Mouse (Mus musculus) megakaryocyte progenitor cell, adult 5-6 weeks (primary cell): Measurements from ENCODE around the gene Cpsf6. TPM values are rescaled to one million over a fixed set of nuclear protein-coding genes. Genes with fewer than 3 reads are reported as not detected.

Experiments used
- ATAC-seq: replicated peaks from 2 replicates; pipeline ENCODE4 v1.8.0; 2016; ENCODE audit warnings: mild to moderate bottlenecking, moderate TSS enrichment, inconsistent platforms; ENCODE audit not compliant: poor library complexity
- total RNA-seq, 2 experiments: library from RNA; stranded (forward) in 1 of 2; stranded (reverse) in 1 of 2; fragments of 157-497, 149-512 nt in 1 of 2; fragments of 200-1000 nt in 1 of 2; gene quantifications; 2 replicates each; pipeline versions ENCODE4 v1.2.3 to v1.2.4; 2015 to 2017

The Cpsf6 gene
- 103 and 107 TPM in 2 replicates for total RNA-seq (2015)
- total RNA-seq (2017): 108 and 138 TPM in 2 replicates

GRCm38 (mm10) chr10:117379908-117380307 lies at the start of gene Cpsf6:
TSS of gene Cpsf6 (minus strand) at chr10:117380015.
- no peak for ATAC-seq

DNA sequence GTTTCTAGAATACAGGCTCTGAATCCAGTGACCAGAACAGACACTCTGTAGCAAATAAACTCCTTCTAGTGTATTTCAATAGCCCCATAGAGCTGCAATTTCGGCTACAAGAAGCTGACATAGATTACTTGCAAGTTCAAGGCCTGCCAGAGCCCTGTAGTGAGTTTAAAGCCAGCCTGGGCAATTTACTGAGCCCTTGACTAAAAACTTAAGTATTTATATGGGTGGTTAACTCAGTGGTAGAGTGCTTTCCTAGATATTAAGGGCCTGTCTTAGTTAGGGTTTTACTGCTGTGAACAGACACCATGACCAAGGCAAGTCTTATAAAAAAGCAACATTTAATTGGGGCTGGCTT lies 46.8 kb upstream of the Cpsf6 start:
- no peak for ATAC-seq

DNA sequence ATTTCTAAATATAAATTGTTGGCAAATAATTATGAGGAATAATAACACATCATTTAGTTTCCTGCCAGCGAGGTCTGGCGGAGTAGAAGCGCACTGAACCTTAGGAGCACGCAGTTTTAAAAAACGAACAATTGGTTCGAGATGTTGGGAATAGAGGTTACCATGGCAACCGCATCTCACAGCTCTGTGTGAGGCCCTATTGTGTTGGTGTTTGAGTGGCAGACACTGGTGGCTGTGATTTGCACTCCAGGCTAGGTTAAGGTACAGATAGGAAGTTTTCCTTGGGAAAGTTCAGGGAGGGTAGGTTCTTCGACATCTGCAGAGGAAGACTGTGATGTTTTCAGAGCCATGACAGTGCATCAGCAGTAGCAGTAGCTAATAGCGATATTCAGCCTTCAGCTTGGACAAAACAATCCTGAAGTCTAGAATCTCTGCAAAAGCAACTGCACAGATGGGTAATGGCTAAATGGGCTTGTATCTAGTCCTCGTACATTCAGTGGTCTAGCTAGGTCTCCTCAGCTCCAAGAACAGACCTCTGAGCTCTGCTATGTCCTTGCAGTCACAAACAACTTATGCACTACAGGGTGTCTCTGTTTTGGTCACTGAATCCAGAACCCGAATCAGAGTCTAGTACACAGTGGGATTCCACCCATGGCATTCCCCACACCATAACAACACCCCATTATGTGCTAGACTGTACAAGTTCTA lies 46.2 kb upstream of the Cpsf6 start:
- no peak for ATAC-seq

DNA sequence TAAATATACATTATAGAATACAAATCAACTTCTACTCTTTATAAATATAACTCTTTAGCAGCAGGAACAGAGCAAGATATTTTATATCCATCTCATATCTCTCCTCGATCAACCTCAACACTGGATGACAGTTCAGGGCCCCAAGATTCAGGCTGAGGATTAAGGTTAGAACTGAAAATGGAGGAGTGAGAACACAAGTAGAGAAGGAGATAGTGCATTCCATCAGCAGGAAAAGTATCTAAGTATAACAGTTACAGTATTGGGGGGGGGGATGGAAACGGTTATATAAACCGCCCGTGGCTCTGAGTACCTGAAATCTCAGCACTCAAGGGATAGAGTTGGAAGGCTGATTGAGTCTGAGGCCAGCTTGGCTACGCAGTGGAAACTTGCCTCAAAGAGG lies 45.2 kb upstream of the Cpsf6 start:
- ATAC-seq: no peak

DNA sequence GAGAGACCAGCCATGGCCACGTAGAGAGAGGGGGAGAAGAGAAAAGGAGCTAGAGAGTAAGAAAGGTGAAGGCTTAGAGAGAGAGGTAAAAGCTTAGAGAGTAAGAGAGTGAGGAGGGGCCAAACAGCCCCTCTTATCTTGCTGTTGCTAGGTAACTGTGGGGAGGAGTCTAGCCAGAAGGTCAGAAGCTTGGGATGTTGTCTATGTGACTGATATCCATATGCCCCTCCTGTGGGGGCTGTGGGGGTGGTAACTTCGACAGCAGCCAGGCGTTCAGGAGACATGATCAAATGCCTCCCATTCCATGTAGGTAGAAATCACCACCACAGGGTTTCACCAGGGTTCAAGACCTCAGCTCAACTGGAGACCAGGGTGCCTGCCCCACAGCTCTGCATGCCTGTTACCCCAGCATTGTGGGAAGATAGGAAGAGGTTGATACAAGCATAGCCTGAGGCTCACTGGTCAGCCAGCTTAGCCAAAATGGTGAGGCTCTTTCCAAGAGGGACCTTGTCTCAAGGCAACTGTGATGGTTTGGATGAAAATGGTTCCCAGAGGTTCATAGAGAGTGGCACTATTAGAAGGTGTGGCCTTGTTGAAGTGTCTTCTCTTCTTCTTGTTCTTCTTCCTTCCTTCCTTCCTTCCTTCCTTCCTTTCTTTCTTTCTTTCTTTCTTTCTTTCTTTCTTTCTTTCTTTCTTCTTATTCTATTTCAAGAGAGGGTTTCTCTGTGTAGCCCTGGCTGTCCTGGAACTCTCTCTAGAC lies 44.5 kb upstream of the Cpsf6 start:
- no peak for ATAC-seq

GRCm38 (mm10) chr10:117423025-117424002 lies 43.5 kb upstream of the Cpsf6 start:
- ATAC-seq: no peak

DNA sequence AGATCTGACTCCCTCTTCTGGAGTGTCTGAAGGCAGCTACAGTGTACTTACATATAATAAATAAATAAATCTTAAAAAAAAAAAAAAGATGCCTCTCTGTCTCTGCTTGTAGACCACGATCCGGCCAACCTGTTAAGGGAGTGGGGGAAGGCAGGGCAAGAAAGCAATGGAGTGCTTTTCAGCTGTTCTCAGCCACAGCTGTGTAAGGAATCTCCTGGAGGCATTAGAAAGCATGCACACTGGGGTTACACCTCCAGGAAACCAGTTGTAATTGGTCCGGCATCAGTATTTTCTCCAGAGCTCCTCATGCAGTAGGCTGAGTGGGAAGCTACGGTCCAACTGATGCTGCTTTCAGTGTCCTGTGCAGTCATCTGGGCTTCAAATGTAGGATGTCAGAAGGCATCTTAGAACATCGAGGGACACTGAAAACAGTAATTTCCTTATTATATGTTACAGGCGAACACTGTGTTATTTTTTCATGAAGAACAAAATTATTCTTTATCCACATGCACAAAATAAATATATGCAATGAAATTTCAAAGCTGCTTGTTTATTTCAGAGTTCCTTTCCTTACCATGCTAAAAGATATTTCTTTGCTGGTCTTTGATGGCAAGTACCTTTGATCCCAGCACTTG lies 42.5 kb upstream of the Cpsf6 start:
- ATAC-seq: no peak

DNA sequence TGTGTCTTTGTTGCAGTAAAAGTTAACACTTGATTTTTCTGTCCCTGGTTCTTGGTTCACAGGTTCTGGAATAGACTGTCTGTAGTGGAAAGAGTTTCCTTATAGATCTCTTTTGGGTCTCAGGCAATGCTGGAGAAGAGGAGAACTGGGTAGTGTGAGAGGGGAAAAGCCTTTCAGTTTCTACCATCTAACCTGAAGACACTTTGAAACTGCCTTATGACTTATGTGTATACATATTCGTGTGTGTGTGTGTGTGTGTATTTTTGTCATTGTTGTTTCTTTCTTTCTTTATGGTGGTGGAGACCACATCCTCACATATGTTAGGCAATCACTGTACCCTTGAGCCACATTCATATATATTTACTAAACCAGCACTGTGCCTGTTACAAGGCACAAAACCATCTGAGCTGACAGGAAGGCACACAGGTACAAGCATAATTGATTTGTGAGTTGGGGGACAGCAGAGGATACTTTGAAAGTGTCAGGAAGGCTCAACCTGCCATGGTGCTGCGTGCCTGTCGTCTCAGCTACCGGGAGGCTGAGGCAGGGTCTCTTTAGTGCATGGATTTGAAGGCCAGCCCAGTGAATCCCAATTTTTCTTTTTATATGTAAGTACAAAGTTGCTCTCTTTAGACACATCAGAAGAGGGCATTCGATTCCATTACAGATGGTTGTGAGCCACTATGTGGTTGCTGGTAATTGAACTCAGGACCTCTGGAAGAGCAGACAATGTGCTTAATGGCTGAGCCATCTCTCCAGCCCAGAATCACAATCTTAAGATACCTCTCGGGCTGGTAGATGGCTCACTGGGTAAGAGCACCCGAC lies 41.7 kb upstream of the Cpsf6 start:
- no peak for ATAC-seq

DNA sequence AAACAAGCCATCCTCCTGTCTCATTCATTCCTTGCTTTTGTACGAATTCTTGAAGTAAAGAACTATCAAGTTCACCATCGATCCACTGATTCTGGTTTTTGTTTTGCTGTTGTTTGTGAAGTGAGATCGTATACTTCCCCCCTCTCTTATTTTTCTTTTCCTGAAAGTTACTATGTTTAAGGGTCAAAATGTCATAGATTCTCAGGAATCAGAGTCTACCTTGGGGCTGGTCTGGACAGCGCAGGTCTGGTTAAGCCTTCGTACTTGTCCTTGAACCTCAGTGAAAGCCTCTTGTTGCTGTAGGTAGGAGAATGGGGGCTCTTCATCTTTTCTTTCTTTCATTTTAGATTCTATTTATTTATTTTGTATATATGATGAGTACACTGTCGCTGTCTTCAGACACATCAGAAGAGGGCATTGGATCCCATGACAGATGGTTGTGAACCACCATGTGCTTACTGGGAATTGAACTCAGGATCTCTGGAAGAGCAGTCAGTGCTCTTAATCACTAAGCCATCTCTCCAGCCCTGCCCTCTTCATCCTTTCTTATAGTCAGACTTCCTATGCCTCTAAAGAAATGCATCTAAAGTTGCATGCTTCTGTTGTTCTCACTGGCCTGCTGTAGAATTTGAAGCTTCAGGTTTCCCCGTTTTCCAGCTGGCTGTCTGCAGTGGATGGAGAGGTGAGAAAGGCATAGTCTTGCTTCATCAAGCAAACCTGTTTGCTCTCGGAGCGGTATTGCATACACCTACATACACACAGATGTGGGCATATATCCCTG lies 40.9 kb upstream of the Cpsf6 start:
- ATAC-seq: no peak

DNA sequence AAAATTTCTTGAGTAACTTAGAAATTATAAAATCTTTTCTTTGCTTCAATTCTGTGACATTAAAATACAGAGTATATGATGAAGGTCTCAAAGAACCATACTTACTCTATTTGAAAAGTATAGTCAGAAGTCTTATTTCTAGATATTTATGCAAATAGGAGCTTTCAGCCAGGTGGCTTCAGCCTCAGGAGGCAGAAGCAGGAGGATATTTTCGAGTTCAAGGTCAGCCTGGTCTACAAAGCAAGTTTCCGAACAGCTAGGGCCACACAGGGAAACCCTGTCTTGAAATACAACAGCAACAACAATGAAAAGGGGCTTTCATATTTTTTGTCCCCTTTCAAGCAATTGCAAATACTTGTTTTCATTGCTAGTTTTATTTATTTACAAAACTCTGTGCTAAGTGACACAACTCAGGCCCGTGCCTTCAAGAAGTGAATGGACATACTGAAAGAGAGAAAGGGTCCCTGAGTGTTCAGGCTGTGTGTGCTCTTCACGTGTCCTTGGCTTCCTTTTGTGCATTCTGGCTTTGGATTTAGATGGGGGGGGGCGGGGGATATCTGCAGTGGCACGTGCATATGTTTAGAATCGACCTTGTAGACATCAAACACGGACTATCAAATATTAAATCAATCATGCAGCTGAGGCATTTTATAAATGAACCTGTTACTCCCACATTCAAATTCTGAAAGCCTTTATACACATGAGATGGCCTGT lies 39.9 kb upstream of the Cpsf6 start:
- no peak for ATAC-seq

DNA sequence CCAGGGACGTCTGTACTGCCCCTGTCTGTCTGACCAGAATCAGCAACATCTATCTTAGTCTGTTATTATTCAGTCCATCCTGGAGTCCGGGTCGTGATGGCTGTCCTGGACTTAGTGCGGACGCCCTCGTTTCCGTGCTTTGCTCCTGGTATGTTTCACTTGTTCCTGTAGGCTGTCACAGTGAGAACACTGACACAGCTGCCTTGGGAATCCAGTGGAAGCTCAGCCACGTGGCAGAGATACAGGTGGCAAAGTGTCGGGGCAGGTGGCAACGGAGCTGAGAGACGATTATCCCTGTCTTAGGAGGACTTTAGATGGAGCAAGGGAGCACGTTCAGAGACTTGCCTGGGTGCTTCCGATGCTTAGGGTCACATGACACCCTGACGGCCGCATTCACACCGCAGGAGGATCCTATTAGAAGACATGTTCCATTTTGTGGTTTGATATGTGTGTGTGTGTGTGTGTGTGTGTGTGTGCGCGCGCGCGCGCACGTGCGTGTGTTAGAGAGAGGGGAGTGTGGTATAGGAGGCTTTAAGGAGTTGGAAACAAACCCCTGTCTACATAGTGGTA lies 38.9 kb upstream of the Cpsf6 start:
- peak; percentile 43 for ATAC-seq

- peak; percentile 78 for ATAC-seq
Observed at GRCm38 (mm10) chr10:117417772-117418667, 38.2 kb upstream of the Cpsf6 start.

GRCm38 (mm10) chr10:117417470-117417767 lies 37.6 kb upstream of the Cpsf6 start:
- ATAC-seq: peak; percentile 67

DNA sequence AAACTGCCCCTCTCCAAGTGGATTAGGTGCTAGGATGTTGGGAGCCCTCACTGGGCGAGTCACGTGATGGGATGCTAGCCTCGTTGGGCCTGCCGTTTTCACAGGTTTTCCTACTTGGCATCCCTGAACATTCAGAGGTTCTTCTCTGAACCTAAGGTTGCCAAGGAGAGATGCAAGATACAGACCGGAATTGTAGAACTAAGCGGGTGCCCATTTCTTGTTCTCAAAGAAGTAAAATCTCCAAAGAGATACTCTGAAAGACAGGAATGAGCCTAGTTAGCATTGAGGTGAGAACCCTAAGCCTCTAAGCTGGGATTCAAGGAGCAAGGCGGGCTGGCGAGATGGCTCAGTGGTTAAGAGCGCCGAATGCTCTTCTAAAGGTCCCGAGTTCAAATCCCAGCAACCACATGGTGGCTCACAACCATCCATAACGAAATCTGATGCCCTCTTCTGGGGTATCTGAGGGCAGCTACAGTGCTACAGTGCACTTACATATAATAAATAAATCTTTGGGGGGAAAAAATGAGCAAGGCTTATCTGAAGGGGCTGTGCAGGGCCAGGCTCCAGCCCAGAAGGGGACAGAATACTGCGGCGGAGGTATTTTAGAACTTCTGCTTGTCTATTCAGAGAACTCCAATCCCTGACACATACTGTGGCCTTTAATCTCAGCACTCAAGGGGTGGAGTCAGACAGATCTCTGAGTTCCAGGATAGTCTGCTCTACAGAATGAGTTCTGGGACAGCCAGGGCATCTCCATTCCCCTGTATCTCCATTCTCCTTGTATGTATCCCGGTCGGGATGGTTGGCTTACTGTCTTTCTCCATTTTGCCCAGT lies 37.0 kb upstream of the Cpsf6 start:
- ATAC-seq: no peak

GRCm38 (mm10) chr10:117416095-117416494 lies 36.3 kb upstream of the Cpsf6 start:
- no peak for ATAC-seq

DNA sequence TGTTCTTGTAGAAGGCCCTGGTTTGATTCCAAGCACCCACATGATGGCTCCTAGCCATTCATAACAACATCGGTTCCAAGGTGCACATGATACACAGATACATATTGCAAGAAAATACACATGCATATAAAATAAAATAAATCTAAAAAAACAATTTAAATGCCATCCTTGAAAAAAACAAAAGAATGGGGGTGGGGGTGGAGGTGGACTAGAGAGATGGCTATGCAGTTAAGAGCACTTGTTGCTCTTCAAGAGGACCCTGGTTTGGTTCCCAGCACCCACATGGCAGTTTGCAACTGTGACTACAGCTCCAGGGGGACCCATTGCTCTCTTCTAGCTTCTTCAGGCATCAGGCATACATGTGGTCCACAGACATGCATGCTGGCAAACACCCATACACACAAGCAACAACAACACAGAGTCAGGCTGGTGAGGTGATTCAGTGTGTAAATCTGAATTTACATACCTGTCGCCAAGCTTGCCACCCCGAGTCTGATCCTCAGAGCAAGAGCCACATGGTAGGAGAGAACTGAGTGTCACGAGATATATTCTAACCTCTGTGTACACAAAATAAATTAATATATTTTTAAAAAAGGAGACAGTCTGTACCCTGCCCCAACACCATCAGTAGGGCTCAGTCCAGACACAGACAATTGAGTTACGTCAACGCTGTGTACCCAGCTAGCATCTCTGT lies 35.7 kb upstream of the Cpsf6 start:
- no peak for ATAC-seq
